Mouse (Mus musculus): ENCODE measurements around the gene Gm11639. TPM values are rescaled to one million over a fixed set of nuclear protein-coding genes. Genes with fewer than 3 reads are reported as not detected.

The Gm11639 gene
- not detected in 2 replicates for total RNA-seq (2012; rRNA removed)
- polyA plus RNA-seq (2012; ENCODE audit: insufficient read depth in 1 of 2, insufficient read length in 2 of 2, low read depth in 1 of 2, low replicate concordance in 2 of 2, missing spikeins in 1 of 2): not detected

DNA sequence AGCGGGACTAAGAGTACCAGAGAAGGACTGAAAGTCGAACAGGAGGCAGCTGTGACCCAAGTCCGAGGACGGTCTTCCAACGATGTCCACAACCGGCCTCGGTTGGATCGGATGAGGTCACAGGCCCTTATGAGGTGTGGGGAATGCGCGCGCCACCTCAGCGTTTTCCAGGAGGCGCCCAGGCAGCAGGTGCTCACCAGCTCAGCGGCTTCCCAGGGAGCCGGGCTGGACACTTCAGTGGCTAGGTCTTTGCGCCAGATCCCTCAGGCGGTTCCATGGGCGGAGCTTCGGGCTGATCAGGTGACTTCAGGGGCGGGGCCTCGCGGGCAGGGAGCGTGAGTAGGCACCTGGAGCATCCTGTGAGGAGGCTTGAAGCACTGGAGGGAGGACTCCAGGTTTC lies at the start of gene Gm11639:
Gene Gm11639 (plus strand): TSS at position 160 of the 400 bp plus-strand sequence.
- no peak for DNase-seq (ENCODE audit: low read depth, low spot score)
- no peaks in the 10 kb centered on the region for H3K9me3 ChIP-seq (replicated peaks; ENCODE audit: insufficient read depth, low read length)
- no peak for TF ChIP-seq CHD1 (IDR thresholded peaks at IDR 0.05; ENCODE audit: low read depth, low read length)
- no peak for TF ChIP-seq MEF2A (IDR thresholded peaks at IDR 0.05; ENCODE audit: extremely low read depth, insufficient replicate concordance, low read depth, low read length, poor library complexity, severe bottlenecking)
- TF ChIP-seq ZNF384 (IDR thresholded peaks at IDR 0.05; ENCODE audit: low read depth, low read length): no peak
- no peak within 1 kb of the TSS for H3K4me3 ChIP-seq (ENCODE audit: control insufficient read depth in 1 of 2, insufficient read depth in 1 of 2, low read depth in 2 of 2, low read length in 2 of 2)
- no peaks in the 10 kb centered on the region for H3K79me2 ChIP-seq (ENCODE audit: control insufficient read depth, insufficient read depth, low read length, poor library complexity)
- H3K27me3 ChIP-seq (ENCODE audit: control insufficient read depth in 1 of 2, insufficient read depth in 2 of 2, low read length in 2 of 2): peaks cover 0 to 2% of the 10 kb centered on the region in 2 experiments; a peak in 3 of 4 replicates
- no peak within 1 kb of the TSS for H3K9ac ChIP-seq (ENCODE audit: control insufficient read depth, low read depth, low read length, poor library complexity, severe bottlenecking)
- H3K36me3 ChIP-seq (ENCODE audit: control insufficient read depth in 1 of 2, insufficient read depth in 2 of 2, low read length in 2 of 2): no peaks in the 10 kb centered on the region
- H3K27ac ChIP-seq (ENCODE audit: control insufficient read depth, low read depth, low read length): no peak within 1 kb of the TSS
- no peaks in the 10 kb centered on the region for H3K4me1 ChIP-seq (ENCODE audit: control insufficient read depth in 1 of 2, insufficient read depth in 2 of 2, low read length in 2 of 2)

DNA sequence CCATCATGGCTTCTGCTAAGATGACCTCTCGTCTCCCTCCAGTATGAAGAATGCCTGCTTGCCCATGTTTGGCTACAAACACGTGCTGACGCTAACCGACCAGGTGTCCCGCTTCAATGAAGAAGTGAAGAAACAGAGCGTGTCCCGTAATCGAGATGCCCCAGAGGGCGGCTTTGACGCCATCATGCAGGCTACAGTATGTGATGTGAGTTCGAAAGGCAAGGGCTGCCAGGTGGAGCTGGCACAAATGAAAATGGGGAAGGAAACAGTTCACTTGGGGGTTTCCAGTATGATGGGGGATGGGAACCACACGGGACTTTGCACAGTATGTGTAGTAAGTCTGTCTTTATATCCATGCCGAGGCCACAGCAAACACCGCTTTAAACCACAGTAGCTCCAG lies 48.5 kb upstream of the Gm11639 start:
- Histone ChIP-seq H3K27ac (ENCODE audit: control insufficient read depth, low read depth, low read length) (no peak overlapping the region), H3K4me3 (ENCODE audit: control insufficient read depth in 1 of 2, insufficient read depth in 1 of 2, low read depth in 2 of 2, low read length in 2 of 2) (no peak overlapping the region), H3K9me3 (replicated peaks; ENCODE audit: insufficient read depth, low read length) (no peaks in the 10 kb centered on the region), H3K79me2 (ENCODE audit: control insufficient read depth, insufficient read depth, low read length, poor library complexity) (no peaks in the 10 kb centered on the region), H3K27me3 (ENCODE audit: control insufficient read depth in 1 of 2, insufficient read depth in 2 of 2, low read length in 2 of 2) (no peaks in the 10 kb centered on the region; a peak in 1 of 4 replicates), H3K9ac (ENCODE audit: control insufficient read depth, low read depth, low read length, poor library complexity, severe bottlenecking) (no peak overlapping the region), H3K4me1 (ENCODE audit: control insufficient read depth in 1 of 2, insufficient read depth in 2 of 2, low read length in 2 of 2) (no peaks in the 10 kb centered on the region), H3K36me3 (ENCODE audit: control insufficient read depth in 1 of 2, insufficient read depth in 2 of 2, low read length in 2 of 2) (no peaks in the 10 kb centered on the region)
- no peak for TF ChIP-seq JUND (IDR thresholded peaks at IDR 0.05; ENCODE audit: low read depth, low read length)
- no peak for TF ChIP-seq CTCF (IDR thresholded peaks at IDR 0.05 in 2 of 3, conservative IDR thresholded peaks at IDR 0.05 in 1 of 3; ENCODE audit: control insufficient read depth in 1 of 3, insufficient read depth in 1 of 3, low read depth in 2 of 3, low read length in 3 of 3, poor library complexity in 1 of 3, severe bottlenecking in 1 of 3)
- no peak for TF ChIP-seq BHLHE40 (IDR thresholded peaks at IDR 0.05; ENCODE audit: borderline replicate concordance, low read depth, low read length)
- TF ChIP-seq CHD1 (IDR thresholded peaks at IDR 0.05; ENCODE audit: low read depth, low read length): no peak
- no peak for TF ChIP-seq POLR2A (IDR thresholded peaks at IDR 0.05; ENCODE audit: control insufficient read depth in 1 of 2, insufficient read depth in 1 of 2, low read depth in 1 of 2, low read length in 2 of 2, poor library complexity in 1 of 2)
- no peak for TF ChIP-seq ELF1 (IDR thresholded peaks at IDR 0.05; ENCODE audit: low read depth, low read length)
- no peak for TF ChIP-seq NELFE (IDR thresholded peaks at IDR 0.05; ENCODE audit: low read depth, low read length)
- TF ChIP-seq E2F4 (IDR thresholded peaks at IDR 0.05; ENCODE audit: borderline replicate concordance, low read depth, low read length): no peak
- no peak for TF ChIP-seq MAFK (IDR thresholded peaks at IDR 0.05; ENCODE audit: borderline replicate concordance, low read depth, low read length)
- no peak for TF ChIP-seq CHD2 (IDR thresholded peaks at IDR 0.05; ENCODE audit: low read length)
- TF ChIP-seq MYB (IDR thresholded peaks at IDR 0.05; ENCODE audit: low read depth, low read length): no peak
- no peak for TF ChIP-seq POLR2AphosphoS2 (IDR thresholded peaks at IDR 0.05; ENCODE audit: low read length)
- no peak for TF ChIP-seq USF1 (IDR thresholded peaks at IDR 0.05; ENCODE audit: low read depth, low read length)
- TF ChIP-seq ZC3H11A (IDR thresholded peaks at IDR 0.05; ENCODE audit: low read depth, low read length): no peak
- TF ChIP-seq HCFC1 (IDR thresholded peaks at IDR 0.05; ENCODE audit: low read depth, low read length): no peak
- no peak for TF ChIP-seq POLR2AphosphoS5 (IDR thresholded peaks at IDR 0.05; ENCODE audit: borderline replicate concordance, low read depth, low read length)
- no peak for TF ChIP-seq MAZ (IDR thresholded peaks at IDR 0.05; ENCODE audit: low read depth, low read length)
- TF ChIP-seq TBP (IDR thresholded peaks at IDR 0.05; ENCODE audit: low read depth, low read length): no peak
- no peak for TF ChIP-seq UBTF (IDR thresholded peaks at IDR 0.05; ENCODE audit: borderline replicate concordance, insufficient read depth, low read depth, low read length)
- no peak for DNase-seq (ENCODE audit: low read depth, low spot score)

Measured in MEL (cell line).